Mouse (Mus musculus): Measurements from ENCODE around the gene Tacc2.

GRCm38 (mm10) chr7:130603556-130603955 is 26.3 kb downstream of the Tacc2 start:
- TF ChIP-seq POLR2A (IDR thresholded peaks at IDR 0.05; ENCODE audit: low read depth, low read length): no peak
- no peak for TF ChIP-seq CTCF (IDR thresholded peaks at IDR 0.05; ENCODE audit: borderline replicate concordance, insufficient read depth, low read length)

Data from embryonic fibroblast, embryonic 13.5 days (primary cell).